33 mouse cellular contexts compared by ENCODE assay signal in the genomic region with DNA sequence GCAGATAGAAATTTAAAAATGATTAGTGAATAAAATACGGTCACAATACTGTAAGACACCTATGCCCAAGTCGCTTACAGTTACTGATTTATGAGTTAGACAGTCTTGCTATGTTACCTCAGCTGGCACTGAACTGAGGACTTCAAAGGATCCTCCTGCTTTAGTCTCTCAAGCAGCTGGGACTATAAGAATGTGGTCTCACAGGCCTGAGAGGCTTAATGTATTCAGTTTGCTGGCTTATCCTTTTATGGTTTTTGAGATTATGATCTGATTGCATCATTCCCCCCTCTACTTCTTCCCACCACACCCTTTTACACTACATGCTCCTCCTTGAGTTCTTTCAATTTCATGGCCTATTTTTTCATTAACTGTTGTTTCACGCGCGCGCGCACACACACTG.
"Had no signal": no experiment of that assay in that cellular context is flagged by ENCODE, and none has a peak within 500 bp of the region (broad histone marks: within the 10 kb centered on the region; RNA-seq: fewer than 3 reads in every experiment).

No protein-coding gene starts in this region.

- H3K9me3 ChIP-seq: heart, embryonic 10.5 days; heart, embryonic 12.5 days; heart, embryonic 13.5 days; heart, embryonic 15.5 days; hindbrain, embryonic 10.5 days; hindbrain, embryonic 12.5 days; hindbrain, embryonic 13.5 days; hindbrain, embryonic 15.5 days; kidney, embryonic 15.5 days had no signal

- DNase-seq: heart, postnatal 10 days; heart, postnatal 14 days; heart, postnatal 36 days; heart, postnatal 4 days; kidney, adult 11 months; kidney, adult 18-20 months; kidney, adult 2 months; kidney, adult 8-10 months; kidney, adult 9 months; kidney, postnatal 10 days; kidney, postnatal 14 days; kidney, postnatal 25 days; kidney, postnatal 36 days; kidney, postnatal 4 days; layer of hippocampus, adult 9-11 months; layer of hippocampus, postnatal 36 days had no signal

- H3K4me3 ChIP-seq: heart, embryonic 10.5 days; heart, embryonic 12.5 days; heart, embryonic 13.5 days; heart, embryonic 15.5 days; hindbrain, embryonic 10.5 days; hindbrain, embryonic 12.5 days; hindbrain, embryonic 13.5 days; hindbrain, embryonic 15.5 days; kidney, embryonic 15.5 days; layer of hippocampus, adult 2 months; left cerebral cortex, adult 2 months had no signal

- H3K27ac ChIP-seq: heart, embryonic 10.5 days; heart, embryonic 13.5 days; heart, embryonic 15.5 days; hindbrain, embryonic 10.5 days; hindbrain, embryonic 12.5 days; hindbrain, embryonic 13.5 days; hindbrain, embryonic 14.5 days; hindbrain, embryonic 15.5 days; hindbrain, postnatal 0 days; kidney, embryonic 15.5 days; kidney, postnatal 0 days; layer of hippocampus, adult 2 months; left cerebral cortex, adult 2 months had no signal

- H3K4me1 ChIP-seq: heart, embryonic 10.5 days; heart, embryonic 12.5 days; heart, embryonic 13.5 days; heart, embryonic 15.5 days; hindbrain, embryonic 10.5 days; hindbrain, embryonic 12.5 days; hindbrain, embryonic 13.5 days; hindbrain, embryonic 15.5 days; kidney, embryonic 15.5 days had no signal

- H3K4me2 ChIP-seq: heart, embryonic 11.5 days; heart, embryonic 12.5 days; heart, embryonic 13.5 days; heart, embryonic 15.5 days; hindbrain, embryonic 12.5 days; hindbrain, embryonic 13.5 days; hindbrain, embryonic 14.5 days; hindbrain, embryonic 15.5 days; kidney, embryonic 15.5 days had no signal

- H3K36me3 ChIP-seq: heart, embryonic 10.5 days; heart, embryonic 12.5 days; heart, embryonic 13.5 days; heart, embryonic 15.5 days; hindbrain, embryonic 10.5 days; hindbrain, embryonic 12.5 days; hindbrain, embryonic 13.5 days; hindbrain, embryonic 15.5 days; kidney, embryonic 15.5 days had no signal

- ATAC-seq: hindbrain, embryonic 16.5 days; hindbrain, postnatal 0 days; inflammation-experienced regulatory T-cells, adult 6 months had no signal

- H3K9ac ChIP-seq: heart, embryonic 12.5 days; heart, embryonic 13.5 days; heart, embryonic 15.5 days; hindbrain, embryonic 12.5 days; hindbrain, embryonic 13.5 days; hindbrain, embryonic 14.5 days; hindbrain, embryonic 15.5 days; kidney, embryonic 15.5 days had no signal

- H3K27me3 ChIP-seq: heart, embryonic 12.5 days; heart, embryonic 13.5 days; heart, embryonic 15.5 days; hindbrain, embryonic 12.5 days; hindbrain, embryonic 13.5 days; hindbrain, embryonic 15.5 days; kidney, embryonic 15.5 days had no signal
